8 mouse cellular contexts compared by ENCODE assay signal in the genomic region with DNA sequence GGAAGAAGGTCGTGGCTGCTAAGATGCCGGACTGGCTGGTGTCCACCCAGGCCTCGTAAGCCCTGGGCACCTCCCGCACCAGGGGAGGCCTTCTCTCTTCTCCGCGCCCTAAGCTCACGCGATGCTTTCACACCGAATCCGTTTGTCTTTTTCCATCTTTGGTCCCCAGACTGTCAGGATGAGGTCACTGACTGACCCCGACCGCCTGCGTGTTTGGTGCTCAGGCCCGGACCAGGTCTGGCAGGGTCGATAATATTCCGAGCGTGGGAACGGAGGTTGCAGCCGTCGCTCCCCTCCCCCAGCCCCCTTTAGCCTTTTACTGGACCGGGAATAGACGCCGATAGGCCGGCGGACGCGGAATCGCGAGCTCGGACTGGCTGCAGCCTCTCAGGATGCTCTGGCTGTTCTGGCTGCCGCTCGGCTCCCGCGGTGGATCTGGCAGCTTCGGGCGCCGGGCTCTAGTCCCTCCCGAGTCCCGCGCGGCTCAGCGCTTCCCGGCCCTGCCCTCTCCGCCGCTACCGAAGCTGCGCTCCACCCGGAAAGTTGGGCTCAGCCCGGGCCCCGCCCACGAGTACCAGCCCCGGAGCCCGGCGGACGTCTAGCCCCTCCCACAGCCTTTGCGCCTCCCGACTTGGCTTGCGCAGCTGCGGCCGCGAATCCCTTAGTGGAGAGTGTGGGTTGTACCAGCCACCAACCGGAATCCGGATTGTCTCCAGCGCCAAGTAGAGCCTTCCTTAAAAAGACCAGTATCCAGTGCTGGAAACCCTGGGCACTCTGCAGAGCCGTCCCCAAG. TPM values are rescaled to one million over a fixed set of nuclear protein-coding genes. Genes with fewer than 3 reads are reported as not detected.
DNase-seq lines count a peak whose midpoint lies in the region; ATAC-seq and TF ChIP-seq lines count a peak whose summit lies in the region.

No protein-coding gene starts in this region.

- H3K36me3 ChIP-seq in lung, embryonic 15.5 days = 0 out of 2 replicates have a peak, but pooled peaks cover 3% of the 10 kb centered on the region

- under 1% methylated on average over 65 of the region's 65 CpGs for WGBS in lung, embryonic 15.5 days
- 1% methylated on average over 65 of the region's 65 CpGs for WGBS in olfactory bulb, adult 2 months

- peaks cover 38% of the 10 kb centered on the region for H3K4me1 ChIP-seq in lung, embryonic 15.5 days
- peaks cover 33% of the 10 kb centered on the region for H3K4me1 ChIP-seq in olfactory bulb, adult 2 months (ENCODE audit: control insufficient read depth, insufficient read depth, low read length)

- H3K4me2 ChIP-seq in lung, embryonic 15.5 days = peak overlapping the region; percentile 95

- peak overlapping the region; percentile 51 for H3K9ac ChIP-seq in lung, embryonic 15.5 days

- no peaks in the 10 kb centered on the region for H3K9me3 ChIP-seq in lung, embryonic 15.5 days

- TF ChIP-seq POLR2A in olfactory bulb, adult 2 months (IDR thresholded peaks at IDR 0.05; ENCODE audit: insufficient read depth, low read depth, low read length) = peak; percentile 59; the same call in 1 of the 2 replicates

- peak overlapping the region; percentile 67 for H3K27ac ChIP-seq in lung, embryonic 15.5 days
- peak overlapping the region; percentile 68 for H3K27ac ChIP-seq in olfactory bulb, adult 2 months (ENCODE audit: insufficient read depth, low read depth, low read length)

- 0 out of 2 replicates have a peak, but pooled peaks have one; percentile 24 for TF ChIP-seq CTCF in olfactory bulb, adult 2 months (IDR thresholded peaks at IDR 0.05; ENCODE audit: insufficient read depth, low read depth, low read length)

- H3K27me3 ChIP-seq in lung, embryonic 15.5 days = peaks cover 9% of the 10 kb centered on the region; the same call in 1 of the 2 replicates

- DNase-seq in MN1 (ENCODE audit: low spot score) = peak; percentile 97
- DNase-seq in cerebellum, adult 8-10 months = peak; percentile 92
- peak; percentile 67 for DNase-seq in forelimb bud, embryonic 11.5 days (ENCODE audit: low read depth, low spot score)
- DNase-seq in heart, postnatal 4 days = peak; percentile 91
- DNase-seq in layer of hippocampus, adult 9-10 months (ENCODE audit: low spot score) = peak; percentile 76
- peak; percentile 83 to 85 for DNase-seq in thymus, adult 18-20 months

- peak; percentile 86 for ATAC-seq in lung, embryonic 15.5 days (ENCODE audit: borderline replicate concordance, extremely low read depth, low FRiP score, low TSS enrichment)

- peak overlapping the region; percentile 64 for H3K4me3 ChIP-seq in lung, embryonic 15.5 days
- H3K4me3 ChIP-seq in olfactory bulb, adult 2 months (ENCODE audit: insufficient read depth, low read depth, low read length) = peak overlapping the region; percentile 65

RNA-seq across cellular contexts. Expression of gene Slc35e4, which starts 1.0 kb away (rescaled TPM):
- 1 to 10 TPM; 3.6 to 4.0 TPM for total RNA-seq in heart, postnatal 4 days (2021)
- polyA plus RNA-seq in lung, embryonic 15.5 days (2015; fragmentation: Nextera tagmentation; extraction: Ambion mirVana) = 3.4 and 3.8 TPM in 2 replicates
- not detected in 2 replicates for polyA plus RNA-seq in olfactory bulb, adult 2 months (2012; ENCODE audit: insufficient read depth, insufficient read length, low replicate concordance, missing spikeins)

RNA-seq across cellular contexts. Expression of gene Tcn2, which starts 18.4 kb away (rescaled TPM):
- total RNA-seq in heart, postnatal 4 days (2021) = 10 to 100 TPM; 38.8 to 40.6 TPM
- 47.7 and 52.1 TPM in 2 replicates for polyA plus RNA-seq in lung, embryonic 15.5 days (2015; fragmentation: Nextera tagmentation; extraction: Ambion mirVana)
- polyA plus RNA-seq in olfactory bulb, adult 2 months (2012; ENCODE audit: insufficient read depth, insufficient read length, low replicate concordance, missing spikeins) = not detected in 2 replicates

RNA-seq across cellular contexts. Expression of gene Dusp18, which starts 18.5 kb away (rescaled TPM):
- 10 to 100 TPM; 21.5 to 24.4 TPM for total RNA-seq in heart, postnatal 4 days (2021)
- 9.8 and 10.2 TPM in 2 replicates for polyA plus RNA-seq in lung, embryonic 15.5 days (2015; fragmentation: Nextera tagmentation; extraction: Ambion mirVana)
- polyA plus RNA-seq in olfactory bulb, adult 2 months (2012; ENCODE audit: insufficient read depth, insufficient read length, low replicate concordance, missing spikeins) = not detected in 2 replicates

RNA-seq across cellular contexts. Expression of gene 4921536K21Rik, which starts 18.6 kb away (rescaled TPM):
- total RNA-seq in heart, postnatal 4 days (2021) = under 1 TPM; 0.14 to 0.17 TPM
- 0.37 and 0.39 TPM in 2 replicates for polyA plus RNA-seq in lung, embryonic 15.5 days (2015; fragmentation: Nextera tagmentation; extraction: Ambion mirVana)
- polyA plus RNA-seq in olfactory bulb, adult 2 months (2012; ENCODE audit: insufficient read depth, insufficient read length, low replicate concordance, missing spikeins) = not detected in 2 replicates

RNA-seq across cellular contexts. Expression of gene Osbp2, which starts 49.8 kb away (rescaled TPM):
- 1 to 10 TPM; 5.4 to 6.1 TPM for total RNA-seq in heart, postnatal 4 days (2021)
- polyA plus RNA-seq in lung, embryonic 15.5 days (2015; fragmentation: Nextera tagmentation; extraction: Ambion mirVana) = 0.20 and 0.34 TPM in 2 replicates
- not detected in 2 replicates for polyA plus RNA-seq in olfactory bulb, adult 2 months (2012; ENCODE audit: insufficient read depth, insufficient read length, low replicate concordance, missing spikeins)

Comparison
In these comparisons a context has a peak if more than half of its experiments do, and no peak if none do; other contexts are left out.
1. Peak in every context shown above with its lines: DNase-seq, ATAC-seq, H3K4me3 ChIP-seq and H3K27ac ChIP-seq.
2. RNA of gene Dusp18, which starts 18.5 kb away (polyA plus RNA-seq): 9.8 to 10.2 TPM in lung, embryonic 15.5 days; not detected in olfactory bulb, adult 2 months; every median in the first group is over 10 times any median in the second.